Comparison of ENCODE assay signal across 17 mouse cellular contexts in the genomic region with DNA sequence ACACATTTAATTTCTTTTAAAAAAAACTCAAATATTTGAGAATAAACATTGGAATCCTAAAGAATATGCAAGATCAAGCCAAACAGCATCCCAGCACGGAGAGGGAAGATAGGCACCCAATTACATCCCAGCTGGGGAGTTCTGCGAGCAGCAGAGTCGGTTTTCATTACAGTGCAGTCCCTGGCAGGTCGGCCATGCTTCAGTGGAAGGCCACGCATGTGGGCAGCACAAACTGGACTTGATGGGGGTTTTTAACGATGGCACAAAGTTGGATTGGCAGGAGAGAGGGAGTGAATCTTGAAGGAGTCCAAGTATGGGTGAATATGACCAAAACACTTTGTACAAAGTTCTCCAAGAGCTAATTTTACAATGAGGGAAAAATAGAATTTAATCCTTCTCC. TPM values are rescaled to one million over a fixed set of nuclear protein-coding genes. Genes with fewer than 3 reads are reported as not detected.
"Had no signal": no experiment of that assay in that cellular context is flagged by ENCODE, and none has a peak within 500 bp of the region (broad histone marks: within the 10 kb centered on the region; RNA-seq: fewer than 3 reads in every experiment).

No protein-coding gene starts in this region.

- DNase-seq: lung, adult 2 months; lung, postnatal 14 days; lung, postnatal 36 days; right cerebral cortex, postnatal 14 days; thymus, adult 2 months; thymus, postnatal 25 days; thymus, postnatal 4 days had no signal

- H3K4me3 ChIP-seq: lung, embryonic 15.5 days; megakaryocyte, embryonic 14.5 days; midbrain, embryonic 13.5 days; midbrain, embryonic 15.5 days; neural tube, embryonic 12.5 days; stomach, embryonic 15.5 days had no signal

- H3K9ac ChIP-seq: lung, embryonic 15.5 days; midbrain, embryonic 13.5 days; midbrain, embryonic 15.5 days; neural tube, embryonic 12.5 days; stomach, embryonic 15.5 days had no signal

- H3K4me1 ChIP-seq: lung, embryonic 15.5 days; megakaryocyte, embryonic 14.5 days; stomach, embryonic 15.5 days had no signal

- ATAC-seq: lung, postnatal 0 days; midbrain, embryonic 13.5 days; midbrain, embryonic 15.5 days had no signal

- H3K36me3 ChIP-seq: lung, embryonic 15.5 days; midbrain, embryonic 13.5 days; midbrain, embryonic 15.5 days; neural tube, embryonic 12.5 days; stomach, embryonic 15.5 days had no signal

- H3K27ac ChIP-seq: lung, embryonic 15.5 days; macrophage; midbrain, embryonic 13.5 days; midbrain, embryonic 15.5 days; neural tube, embryonic 12.5 days; stomach, embryonic 15.5 days; stomach, postnatal 0 days had no signal

- H3K4me2 ChIP-seq: lung, embryonic 15.5 days; midbrain, embryonic 11.5 days; midbrain, embryonic 13.5 days; midbrain, embryonic 15.5 days; neural tube, embryonic 12.5 days; stomach, embryonic 15.5 days had no signal

- H3K27me3 ChIP-seq: lung, embryonic 15.5 days; megakaryocyte, embryonic 14.5 days; midbrain, embryonic 13.5 days; midbrain, embryonic 15.5 days; neural tube, embryonic 12.5 days; stomach, embryonic 15.5 days had no signal

- H3K9me3 ChIP-seq: lung, embryonic 15.5 days; midbrain, embryonic 13.5 days; midbrain, embryonic 15.5 days; neural tube, embryonic 12.5 days; stomach, embryonic 15.5 days had no signal

RNA-seq across cellular contexts. Expression of gene Col6a5, which starts 29.7 kb away (rescaled TPM):
- polyA plus RNA-seq: macrophage had no signal
